Mouse (Mus musculus) forebrain, embryonic 12.5 days (tissue): Measurements from ENCODE around the gene Syt6. TPM values are rescaled to one million over a fixed set of nuclear protein-coding genes. Genes with fewer than 3 reads are reported as not detected.

Experiments used
- ATAC-seq: fragments of 200-750 bp; cut with Nextera tagmentation; 2 replicates; pipeline ENCODE4 v1.8.0; 2017; ENCODE audit warnings: moderate TSS enrichment; ENCODE audit not compliant: low FRiP score
- H3K27ac ChIP-seq: fragments of 300-500 bp; sonication (generic); 2 replicates; pipeline ENCODE4 v1.5.1; 2016; ENCODE audit warnings: mild to moderate bottlenecking
- H3K27me3 ChIP-seq: fragments of 300-500 bp; sonication (generic); 2 replicates; pipeline ENCODE4 v1.6.1; 2016; ENCODE audit warnings: mild to moderate bottlenecking
- H3K36me3 ChIP-seq: fragments of 300-500 bp; sonication (generic); replicated peaks from 2 replicates; pipeline ENCODE4 v1.6.1; 2016; ENCODE audit warnings: mild to moderate bottlenecking
- H3K4me1 ChIP-seq: fragments of 300-500 bp; sonication (generic); 2 replicates; pipeline ENCODE4 v1.6.1; 2016
- H3K4me2 ChIP-seq: fragments of 300-500 bp; sonication (generic); 2 replicates; pipeline ENCODE4 v1.6.1; 2016; ENCODE audit warnings: mild to moderate bottlenecking, moderate library complexity
- H3K4me3 ChIP-seq: fragments of 300-500 bp; sonication (generic); replicated peaks from 2 replicates; pipeline ENCODE4 v1.5.1; 2016; ENCODE audit warnings: mild to moderate bottlenecking
- H3K9ac ChIP-seq: fragments of 300-500 bp; sonication (generic); 2 replicates; pipeline ENCODE4 v1.6.1; 2016; ENCODE audit warnings: mild to moderate bottlenecking
- H3K9me3 ChIP-seq: fragments of 300-500 bp; sonication (generic); 2 replicates; pipeline ENCODE4 v1.6.1; 2016
- WGBS: fragments of 180-500 bp; shearing (Covaris S2); methylation state at CpG from one replicate; pipeline ENCODE4 v1.1.7; 2016; 5-methylcytosine and 5-hydroxymethylcytosine counted together
- polyA plus RNA-seq: library from polyadenylated mRNA; unstranded; fragments of >200 nt; fragmentation: Nextera tagmentation; extraction: Ambion mirVana; gene quantifications from 2 replicates; pipeline ENCODE4 v1.2.1, GENCODE M21; 2016

Syt6 gene
- polyA plus RNA-seq, 1 experiment from 2014 or later = 4.8 TPM

DNA sequence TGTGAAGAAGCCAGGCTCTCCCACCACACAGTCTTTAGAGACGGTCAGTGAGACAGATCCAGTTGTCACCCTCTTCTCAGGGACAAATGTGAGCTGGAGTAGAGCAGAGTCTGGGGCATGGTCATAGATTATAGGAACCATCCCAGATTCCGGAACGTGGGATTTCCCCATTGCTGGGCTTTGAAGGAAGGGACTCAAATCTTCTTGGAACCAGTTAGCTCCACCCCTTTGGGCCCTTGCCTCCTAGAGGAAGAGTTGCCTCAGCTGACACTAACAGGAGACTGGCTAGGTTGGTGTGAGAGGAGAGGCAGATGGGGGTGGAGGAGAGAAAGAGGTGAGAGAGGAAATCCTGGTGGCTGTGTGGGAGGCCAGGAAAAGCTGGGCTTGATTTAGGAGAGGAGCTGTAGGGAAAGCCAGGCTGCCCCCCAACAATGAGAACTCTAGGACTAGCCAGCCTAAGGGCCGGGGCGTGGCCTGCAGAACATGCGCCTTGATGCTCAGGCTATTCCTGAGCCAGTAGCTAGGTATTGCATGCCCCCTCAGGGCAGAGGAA, 31.1 kb downstream of the Syt6 start:
- no peaks in the 10 kb centered on the region for H3K9me3 ChIP-seq
- no peak overlapping the region for H3K4me2 ChIP-seq
- WGBS = 84% methylated on average over 6 of the region's 6 CpGs
- H3K9ac ChIP-seq = no peak overlapping the region
- no peak overlapping the region for H3K27ac ChIP-seq
- no peaks in the 10 kb centered on the region for H3K27me3 ChIP-seq
- H3K4me1 ChIP-seq = no peaks in the 10 kb centered on the region
- no peaks in the 10 kb centered on the region for H3K36me3 ChIP-seq
- H3K4me3 ChIP-seq = no peak overlapping the region
- no peak for ATAC-seq

DNA sequence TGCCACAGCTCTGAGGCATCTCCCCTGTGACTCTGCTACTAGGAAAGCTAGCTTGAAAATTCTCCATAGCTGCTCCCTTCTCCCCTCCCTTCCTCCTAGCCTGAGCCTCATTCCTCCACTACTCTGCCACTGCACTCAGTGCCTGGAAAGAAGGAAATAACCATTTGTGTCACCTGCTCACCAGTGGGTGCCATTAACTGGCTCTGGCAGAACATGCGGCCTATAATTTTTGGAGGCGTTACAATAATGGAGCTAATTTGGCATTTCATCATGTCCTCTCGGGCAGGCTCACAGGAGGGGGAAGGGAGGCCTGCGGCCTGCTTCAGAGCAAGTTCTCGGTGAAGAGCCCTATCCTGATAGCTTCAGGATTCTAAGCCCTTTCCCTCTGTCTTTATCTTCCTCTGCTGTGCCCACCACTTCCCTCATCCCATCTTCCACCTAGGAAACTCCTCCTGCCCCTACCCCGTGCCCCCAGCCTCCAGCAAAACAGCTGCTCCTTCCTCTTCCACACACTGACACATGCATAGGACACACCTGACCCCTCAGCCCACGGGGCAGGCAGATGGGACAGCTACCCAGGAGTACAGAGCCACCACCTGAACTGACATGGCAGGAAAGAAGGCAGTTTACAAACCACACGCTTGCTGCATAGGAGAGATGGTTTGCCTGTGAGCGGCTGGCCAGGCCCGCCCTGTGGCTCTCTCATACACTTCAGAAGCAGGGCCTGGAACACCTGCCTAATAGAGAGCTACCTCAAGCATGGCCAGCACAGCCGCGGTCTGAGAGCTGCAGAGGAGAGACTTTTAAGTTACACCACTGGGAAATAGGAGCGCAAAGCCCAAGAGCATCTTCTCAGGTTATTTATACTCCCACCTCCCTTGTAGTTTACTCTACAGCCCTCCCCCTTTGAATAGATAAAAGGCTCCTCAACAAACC, 31.9 kb downstream of the Syt6 start:
- Histone ChIP-seq H3K4me1 (no peaks in the 10 kb centered on the region), H3K4me2 (no peak overlapping the region), H3K4me3 (no peak overlapping the region), H3K9me3 (no peaks in the 10 kb centered on the region), H3K27me3 (no peaks in the 10 kb centered on the region), H3K9ac (no peak overlapping the region), H3K36me3 (no peaks in the 10 kb centered on the region), H3K27ac (no peak overlapping the region)
- ATAC-seq = no peak
- WGBS = 78% methylated on average over 13 of the region's 13 CpGs

DNA sequence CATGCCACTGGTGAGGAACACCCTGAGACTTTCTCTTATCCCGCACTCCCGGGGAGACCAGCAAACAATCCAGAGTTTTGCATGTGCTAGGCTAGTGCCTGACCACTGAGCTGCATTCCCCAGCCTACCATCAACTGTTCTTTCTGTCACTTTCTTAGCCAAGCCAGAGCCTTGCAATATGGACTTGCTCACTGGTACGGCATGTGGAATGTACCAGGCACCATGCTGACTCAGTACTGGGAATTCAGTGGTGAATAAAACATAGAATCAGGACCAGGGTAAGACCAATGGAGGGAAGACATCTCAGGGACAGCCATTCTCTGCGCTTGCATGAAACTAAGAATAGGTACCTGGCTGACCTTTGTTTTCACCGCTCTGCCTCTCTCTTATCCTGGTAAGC, 35.2 kb downstream of the Syt6 start:
- 93% methylated on average over 5 of the region's 5 CpGs for WGBS
- no peaks in the 10 kb centered on the region for H3K27me3 ChIP-seq
- no peaks in the 10 kb centered on the region for H3K4me1 ChIP-seq
- H3K9me3 ChIP-seq = no peaks in the 10 kb centered on the region
- H3K9ac ChIP-seq = no peak overlapping the region
- ATAC-seq = no peak
- no peaks in the 10 kb centered on the region for H3K36me3 ChIP-seq
- no peak overlapping the region for H3K4me3 ChIP-seq
- no peak overlapping the region for H3K27ac ChIP-seq
- no peak overlapping the region for H3K4me2 ChIP-seq

DNA sequence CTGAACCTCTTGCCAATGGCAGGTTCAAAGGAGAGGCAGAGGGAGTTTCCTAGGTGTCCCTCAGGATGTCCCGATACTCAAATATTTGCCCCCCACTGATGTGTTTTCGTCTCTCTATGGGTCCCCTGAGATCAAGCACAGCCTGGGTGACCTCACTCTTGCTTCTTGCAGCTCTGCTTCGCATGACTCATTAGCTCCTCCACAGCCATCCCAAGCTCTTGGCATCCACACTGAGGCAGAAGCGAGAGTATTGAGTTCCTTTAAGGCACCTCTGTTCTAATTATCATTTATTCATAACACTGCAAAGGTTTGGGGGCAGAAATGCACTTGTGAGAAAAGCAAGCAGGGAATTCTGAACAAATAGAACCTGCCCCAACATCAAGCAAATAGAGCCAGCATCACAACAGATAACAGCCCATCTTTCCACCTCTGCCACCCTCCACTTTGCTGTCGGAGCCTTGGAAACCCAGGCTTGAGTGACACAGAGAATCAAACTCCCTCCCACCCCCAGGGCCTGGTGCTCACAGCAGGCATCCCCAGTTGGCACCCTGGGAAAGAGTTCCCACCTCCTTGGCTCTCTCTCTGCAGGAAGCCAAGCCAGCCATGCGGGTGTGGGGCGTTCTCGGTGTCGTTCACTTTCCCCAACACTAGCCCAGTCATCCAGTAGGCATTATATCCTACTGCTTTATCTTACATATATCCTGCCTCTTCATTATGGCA, 37.8 kb downstream of the Syt6 start:
- Histone ChIP-seq H3K9me3 (no peaks in the 10 kb centered on the region), H3K4me2 (no peak overlapping the region), H3K4me1 (no peaks in the 10 kb centered on the region), H3K9ac (no peak overlapping the region), H3K27ac (no peak overlapping the region), H3K36me3 (no peaks in the 10 kb centered on the region), H3K27me3 (no peaks in the 10 kb centered on the region), H3K4me3 (no peak overlapping the region)
- ATAC-seq = no peak
- WGBS = 81% methylated on average over 9 of the region's 9 CpGs

DNA sequence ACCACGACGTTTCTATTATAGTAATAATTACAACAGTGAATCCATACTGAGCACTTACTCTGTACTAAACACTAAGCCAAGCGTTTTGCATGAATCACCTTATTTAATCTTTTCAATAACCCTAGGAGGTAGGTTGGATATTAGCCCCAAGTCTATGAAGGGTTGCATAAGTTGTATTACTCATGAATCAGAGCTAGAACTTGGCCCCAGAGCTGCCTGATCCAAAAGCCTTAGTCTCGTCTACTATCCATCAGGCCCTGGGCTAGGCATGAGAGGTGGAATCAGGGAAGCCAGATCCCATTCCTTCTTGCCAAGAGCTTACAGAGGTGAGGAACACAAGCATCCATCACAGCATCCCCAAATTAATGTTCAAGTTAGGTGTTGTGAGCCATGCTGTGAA, 40.6 kb downstream of the Syt6 start:
- H3K4me1 ChIP-seq = no peaks in the 10 kb centered on the region
- H3K36me3 ChIP-seq = no peaks in the 10 kb centered on the region
- H3K9ac ChIP-seq = no peak overlapping the region
- no peak overlapping the region for H3K4me2 ChIP-seq
- H3K27ac ChIP-seq = no peak overlapping the region
- H3K27me3 ChIP-seq = no peaks in the 10 kb centered on the region
- H3K4me3 ChIP-seq = no peak overlapping the region
- H3K9me3 ChIP-seq = no peaks in the 10 kb centered on the region
- ATAC-seq = no peak
- 82% methylated on average over 4 of the region's 4 CpGs for WGBS

DNA sequence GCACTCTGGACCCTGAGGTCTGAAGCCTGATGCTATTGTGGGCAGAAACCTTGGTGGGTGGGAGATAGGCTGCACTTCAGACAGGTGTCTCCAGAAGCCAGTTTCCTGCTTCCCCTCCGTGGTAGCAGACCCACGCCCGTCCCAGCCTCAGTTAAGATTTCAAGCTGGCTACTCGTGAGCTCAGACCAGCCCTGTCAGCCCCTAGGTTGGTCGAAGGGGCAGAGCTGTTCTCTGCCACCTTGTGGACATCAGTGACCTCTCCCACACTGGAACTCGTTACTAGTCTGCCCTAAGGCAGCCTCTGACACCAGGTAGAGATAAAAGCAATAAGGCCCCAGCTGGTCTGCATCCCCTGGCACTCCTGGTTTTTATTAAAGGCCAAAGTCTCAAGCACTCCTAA, 42.0 kb downstream of the Syt6 start:
- Histone ChIP-seq H3K9me3 (no peaks in the 10 kb centered on the region), H3K36me3 (no peaks in the 10 kb centered on the region), H3K9ac (no peak overlapping the region), H3K4me3 (no peak overlapping the region), H3K27me3 (no peaks in the 10 kb centered on the region), H3K4me1 (no peaks in the 10 kb centered on the region), H3K27ac (no peak overlapping the region), H3K4me2 (no peak overlapping the region)
- 45% methylated on average over 6 of the region's 6 CpGs for WGBS
- ATAC-seq = no peak

DNA sequence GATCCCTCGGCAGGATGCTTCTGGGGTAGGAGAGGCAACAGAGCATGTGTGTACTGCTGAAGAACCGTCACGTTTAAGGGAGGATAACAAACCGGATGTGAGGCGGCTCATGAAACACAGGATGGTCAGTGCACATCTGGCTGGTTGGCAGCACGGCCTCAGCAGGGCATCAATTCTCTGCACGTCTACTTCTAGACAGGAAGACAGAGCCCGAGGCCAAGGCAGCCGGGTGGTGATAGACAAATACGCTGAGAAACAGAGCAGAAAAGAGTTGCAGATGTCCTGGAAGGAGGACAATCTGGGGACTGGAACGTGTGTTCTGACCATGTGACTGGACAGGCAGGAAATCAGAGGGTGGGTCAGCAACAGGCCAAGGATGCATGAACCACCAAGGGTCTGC, 45.1 kb downstream of the Syt6 start:
- 88% methylated on average over 11 of the region's 11 CpGs for WGBS
- Histone ChIP-seq H3K9me3 (no peaks in the 10 kb centered on the region), H3K27me3 (no peaks in the 10 kb centered on the region), H3K4me2 (no peak overlapping the region), H3K36me3 (no peaks in the 10 kb centered on the region), H3K4me1 (peaks cover 4% of the 10 kb centered on the region; the same call in 1 of the 2 replicates), H3K27ac (no peak overlapping the region), H3K4me3 (no peak overlapping the region), H3K9ac (no peak overlapping the region)
- no peak for ATAC-seq

DNA sequence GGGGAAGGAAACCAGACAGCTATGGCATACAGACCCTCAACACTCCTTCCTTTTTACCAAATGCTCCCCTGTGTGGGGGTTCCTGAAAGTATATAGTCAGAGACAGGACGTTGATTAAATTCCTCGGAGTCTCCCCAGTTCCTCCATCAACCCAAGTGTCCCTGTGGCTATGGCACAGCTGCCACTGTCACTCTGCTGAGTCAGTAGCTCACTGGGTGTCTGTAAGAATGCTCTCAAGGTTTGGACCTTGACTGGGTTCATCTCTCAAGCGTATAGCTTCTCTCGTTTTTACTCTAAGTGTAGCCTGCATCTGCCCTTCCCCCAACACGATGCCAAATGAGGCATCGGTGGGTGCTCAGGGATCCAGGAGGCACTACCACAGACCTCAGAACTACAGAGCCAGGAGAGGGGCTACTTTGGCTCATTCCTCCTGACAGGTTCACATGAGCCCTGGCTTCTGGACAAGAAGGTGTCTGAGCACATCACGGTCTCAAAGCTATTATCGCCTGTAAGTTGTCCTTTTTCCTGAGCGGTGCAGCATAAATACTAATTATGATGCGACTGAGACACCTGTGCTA, 49.0 kb downstream of the Syt6 start:
- ATAC-seq = no peak
- Histone ChIP-seq H3K4me2 (no peak overlapping the region), H3K27ac (no peak overlapping the region), H3K36me3 (no peaks in the 10 kb centered on the region), H3K4me3 (no peak overlapping the region), H3K4me1 (peaks cover 4% of the 10 kb centered on the region; the same call in 1 of the 2 replicates), H3K27me3 (no peaks in the 10 kb centered on the region), H3K9me3 (no peaks in the 10 kb centered on the region), H3K9ac (no peak overlapping the region)
- 88% methylated on average over 10 of the region's 10 CpGs for WGBS

- no peak for ATAC-seq
- H3K9me3 ChIP-seq = no peaks in the 10 kb centered on the region
- H3K36me3 ChIP-seq = no peaks in the 10 kb centered on the region
- no peaks in the 10 kb centered on the region for H3K27me3 ChIP-seq
- H3K4me1 ChIP-seq = peaks cover 4% of the 10 kb centered on the region; the same call in 1 of the 2 replicates
- H3K4me3 ChIP-seq = no peak overlapping the region
- H3K9ac ChIP-seq = no peak overlapping the region
- no peak overlapping the region for H3K27ac ChIP-seq
- H3K4me2 ChIP-seq = no peak overlapping the region
- 58% methylated on average over 5 of the region's 5 CpGs for WGBS
Measured at GRCm38 (mm10) chr3:103624591-103625051, 49.6 kb downstream of the Syt6 start.

GRCm38 (mm10) chr3:103625169-103625568, 50.1 kb downstream of the Syt6 start:
- WGBS = 85% methylated on average over 13 of the region's 13 CpGs

GRCm38 (mm10) chr3:103626481-103626880, 51.5 kb downstream of the Syt6 start:
- no peaks in the 10 kb centered on the region for H3K27me3 ChIP-seq
- no peak for ATAC-seq
- no peaks in the 10 kb centered on the region for H3K9me3 ChIP-seq
- H3K27ac ChIP-seq = no peak overlapping the region
- 88% methylated on average over 4 of the region's 4 CpGs for WGBS
- peaks cover 4% of the 10 kb centered on the region; the same call in 1 of the 2 replicates for H3K4me1 ChIP-seq
- no peaks in the 10 kb centered on the region for H3K36me3 ChIP-seq
- no peak overlapping the region for H3K4me2 ChIP-seq
- H3K4me3 ChIP-seq = no peak overlapping the region
- H3K9ac ChIP-seq = no peak overlapping the region

More at GRCm38 (mm10) chr3:103625169-103625568, 50.1 kb downstream of the Syt6 start:
- no peaks in the 10 kb centered on the region for H3K36me3 ChIP-seq
- no peak overlapping the region for H3K4me2 ChIP-seq
- no peaks in the 10 kb centered on the region for H3K27me3 ChIP-seq
- H3K9ac ChIP-seq = no peak overlapping the region
- ATAC-seq = no peak
- H3K9me3 ChIP-seq = no peaks in the 10 kb centered on the region
- peaks cover 4% of the 10 kb centered on the region; the same call in 1 of the 2 replicates for H3K4me1 ChIP-seq
- no peak overlapping the region for H3K27ac ChIP-seq
- H3K4me3 ChIP-seq = no peak overlapping the region

GRCm38 (mm10) chr3:103627661-103628060, 52.6 kb downstream of the Syt6 start:
- Histone ChIP-seq H3K9ac (no peak overlapping the region), H3K27ac (no peak overlapping the region), H3K9me3 (no peaks in the 10 kb centered on the region), H3K4me2 (no peak overlapping the region), H3K4me3 (no peak overlapping the region), H3K36me3 (no peaks in the 10 kb centered on the region), H3K27me3 (no peaks in the 10 kb centered on the region), H3K4me1 (peaks cover 4% of the 10 kb centered on the region; the same call in 1 of the 2 replicates)
- WGBS = 96% methylated on average over 3 of the region's 3 CpGs
- no peak for ATAC-seq
